Mouse (Mus musculus): ENCODE results near the gene Map3k4. TPM values are rescaled to one million over a fixed set of nuclear protein-coding genes. Genes with fewer than 3 reads are reported as not detected.

Gene Map3k4
- polyA plus RNA-seq, 1 experiment from 2014 or later: 33.8 TPM

DNA sequence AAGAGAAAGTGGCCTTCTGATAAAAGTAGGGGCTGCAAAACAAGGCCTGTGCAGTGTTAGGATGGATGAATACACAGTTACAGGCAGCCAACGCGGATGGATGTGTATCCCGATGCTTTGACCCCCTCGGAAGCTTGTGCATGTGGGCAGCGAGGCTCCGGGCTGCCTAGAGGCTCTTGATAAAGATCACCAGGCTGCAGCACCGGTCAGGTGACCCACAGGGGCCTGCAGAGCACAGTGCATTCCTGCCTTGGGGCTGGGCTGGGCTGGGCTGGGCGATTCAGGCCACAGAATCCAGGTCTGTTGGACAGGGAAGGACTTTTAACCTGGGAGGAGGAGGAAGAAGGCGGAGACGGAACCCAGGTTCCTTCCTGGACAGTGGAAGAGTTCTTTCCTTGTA lies 123.0 kb downstream of the Map3k4 start:
- ATAC-seq (ENCODE audit: low read depth): peak; percentile 79
- H3K9me3 ChIP-seq (ENCODE audit: control insufficient read depth, low read length): no peaks in the 10 kb centered on the region
- no peak overlapping the region for H3K4me2 ChIP-seq (ENCODE audit: low read depth, low read length)
- no peaks in the 10 kb centered on the region for H3K36me3 ChIP-seq (ENCODE audit: control insufficient read depth, insufficient read depth, low read length)
- no peaks in the 10 kb centered on the region for H3K27me3 ChIP-seq (ENCODE audit: control insufficient read depth, insufficient read depth, low read depth, low read length)
- no peak overlapping the region; the same call in 1 of the 2 replicates for H3K9ac ChIP-seq (ENCODE audit: low read length)
- H3K4me1 ChIP-seq (replicated peaks; ENCODE audit: control insufficient read depth, insufficient read depth, low read length): peaks cover 14% of the 10 kb centered on the region
- WGBS: 33% methylated on average over 10 of the region's 10 CpGs
- H3K4me3 ChIP-seq (ENCODE audit: low read length): no peak overlapping the region
- peak overlapping the region; percentile 47 for H3K27ac ChIP-seq (ENCODE audit: low read length)

DNA sequence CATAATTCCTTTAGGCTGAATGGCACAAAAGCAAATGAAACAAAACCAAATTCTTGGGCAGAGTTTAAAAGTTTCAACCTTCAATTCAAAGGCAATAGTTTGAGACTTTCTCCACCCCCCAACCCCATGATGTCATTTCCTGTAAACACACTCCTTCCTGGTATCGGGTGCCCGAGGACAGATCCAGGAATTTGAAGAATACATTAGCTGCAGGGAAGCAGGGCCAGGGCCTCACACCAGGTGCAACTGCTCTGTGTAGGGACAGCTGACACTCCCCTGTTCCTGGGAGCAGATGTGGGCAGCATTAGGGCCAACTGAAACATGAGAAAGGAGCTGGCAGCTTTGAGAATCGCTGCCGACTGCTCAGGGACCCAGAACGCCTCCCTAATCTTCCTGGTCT lies 123.5 kb downstream of the Map3k4 start:
- Histone ChIP-seq H3K4me1 (replicated peaks; ENCODE audit: control insufficient read depth, insufficient read depth, low read length) (peaks cover 14% of the 10 kb centered on the region), H3K27ac (ENCODE audit: low read length) (peak overlapping the region; percentile 47), H3K9me3 (ENCODE audit: control insufficient read depth, low read length) (no peaks in the 10 kb centered on the region), H3K27me3 (ENCODE audit: control insufficient read depth, insufficient read depth, low read depth, low read length) (no peaks in the 10 kb centered on the region), H3K36me3 (ENCODE audit: control insufficient read depth, insufficient read depth, low read length) (no peaks in the 10 kb centered on the region), H3K9ac (ENCODE audit: low read length) (no peak overlapping the region; the same call in 1 of the 2 replicates), H3K4me3 (ENCODE audit: low read length) (no peak overlapping the region), H3K4me2 (ENCODE audit: low read depth, low read length) (no peak overlapping the region)
- WGBS: 23% methylated on average over 5 of the region's 5 CpGs
- ATAC-seq (ENCODE audit: low read depth): peak; percentile 35; the same call in 1 of the 2 replicates

DNA sequence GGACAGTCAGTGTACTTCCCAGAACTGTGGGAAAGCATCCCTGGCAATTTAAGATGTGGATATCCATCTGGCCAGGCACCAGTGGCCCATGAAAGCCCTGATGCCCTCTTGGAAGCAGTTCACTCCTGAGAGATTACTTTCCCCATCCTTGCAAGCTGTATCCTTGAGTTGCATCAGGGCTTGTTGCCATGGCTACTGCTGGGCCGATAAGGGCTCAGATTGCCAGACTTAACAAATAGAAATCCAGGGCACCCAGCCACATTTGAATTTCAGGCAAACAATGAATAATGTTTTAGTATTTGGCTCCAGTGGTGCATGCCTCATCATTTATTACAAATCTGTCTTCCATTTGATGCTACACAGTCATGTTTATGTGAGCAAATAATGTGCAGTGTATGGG lies 130.8 kb downstream of the Map3k4 start:
- no peaks in the 10 kb centered on the region for H3K36me3 ChIP-seq (ENCODE audit: control insufficient read depth, insufficient read depth, low read length)
- H3K27me3 ChIP-seq (ENCODE audit: control insufficient read depth, insufficient read depth, low read depth, low read length): no peaks in the 10 kb centered on the region
- H3K4me1 ChIP-seq (replicated peaks; ENCODE audit: control insufficient read depth, insufficient read depth, low read length): no peaks in the 10 kb centered on the region
- no peak overlapping the region for H3K4me2 ChIP-seq (ENCODE audit: low read depth, low read length)
- no peak overlapping the region for H3K9ac ChIP-seq (ENCODE audit: low read length)
- H3K4me3 ChIP-seq (ENCODE audit: low read length): no peak overlapping the region
- H3K27ac ChIP-seq (ENCODE audit: low read length): no peak overlapping the region
- no peak for ATAC-seq (ENCODE audit: low read depth)
- WGBS: 32% methylated on average over 1 of the region's 1 CpGs
- no peaks in the 10 kb centered on the region for H3K9me3 ChIP-seq (ENCODE audit: control insufficient read depth, low read length)

DNA sequence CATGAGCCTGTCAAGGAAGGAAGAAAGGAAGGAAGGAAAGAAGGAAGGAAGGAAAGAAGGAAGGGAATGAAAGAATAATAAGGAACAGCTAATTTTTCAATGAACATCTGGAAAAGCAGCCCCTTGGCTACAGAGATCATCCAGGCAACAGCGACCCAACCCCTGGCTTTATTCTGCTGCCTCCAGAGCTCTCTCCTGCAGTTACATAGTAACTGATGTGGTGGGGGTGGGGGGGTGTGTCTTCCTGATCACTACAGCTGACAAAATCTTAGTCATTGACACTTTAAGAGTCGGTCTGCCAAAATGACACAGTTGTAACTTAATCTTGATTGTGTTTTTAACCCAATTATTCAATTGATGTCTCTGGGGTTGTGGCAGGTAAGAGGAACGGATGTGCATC lies 132.3 kb downstream of the Map3k4 start:
- ATAC-seq (ENCODE audit: low read depth): no peak
- 81% methylated on average over 3 of the region's 3 CpGs for WGBS

DNA sequence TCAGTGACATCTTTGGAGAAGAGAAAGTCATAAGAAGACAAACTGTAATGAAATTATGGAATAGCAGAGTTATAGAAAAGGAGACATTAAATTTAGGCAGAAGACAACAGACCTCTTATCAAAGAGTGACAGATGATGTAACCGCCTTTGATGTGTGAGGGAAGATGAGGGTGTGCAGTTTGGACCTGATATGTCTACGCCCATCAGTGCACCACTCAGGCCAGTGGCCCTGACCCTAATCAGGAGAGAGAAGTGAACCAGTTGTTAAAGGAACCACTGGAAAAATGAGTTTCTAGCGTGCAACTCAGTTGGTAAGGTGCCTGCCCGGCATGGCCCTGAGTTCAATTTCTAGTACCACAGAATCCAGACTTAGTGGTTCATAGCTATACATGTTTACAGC lies 132.7 kb downstream of the Map3k4 start:
- WGBS: 84% methylated on average over 4 of the region's 4 CpGs

More for the DNA sequence above, 132.3 kb downstream of the Map3k4 start:
- Histone ChIP-seq H3K9me3 (ENCODE audit: control insufficient read depth, low read length) (no peaks in the 10 kb centered on the region), H3K4me2 (ENCODE audit: low read depth, low read length) (no peak overlapping the region), H3K27ac (ENCODE audit: low read length) (no peak overlapping the region), H3K36me3 (ENCODE audit: control insufficient read depth, insufficient read depth, low read length) (no peaks in the 10 kb centered on the region), H3K4me1 (replicated peaks; ENCODE audit: control insufficient read depth, insufficient read depth, low read length) (no peaks in the 10 kb centered on the region), H3K27me3 (ENCODE audit: control insufficient read depth, insufficient read depth, low read depth, low read length) (no peaks in the 10 kb centered on the region), H3K4me3 (ENCODE audit: low read length) (no peak overlapping the region), H3K9ac (ENCODE audit: low read length) (no peak overlapping the region)

DNA sequence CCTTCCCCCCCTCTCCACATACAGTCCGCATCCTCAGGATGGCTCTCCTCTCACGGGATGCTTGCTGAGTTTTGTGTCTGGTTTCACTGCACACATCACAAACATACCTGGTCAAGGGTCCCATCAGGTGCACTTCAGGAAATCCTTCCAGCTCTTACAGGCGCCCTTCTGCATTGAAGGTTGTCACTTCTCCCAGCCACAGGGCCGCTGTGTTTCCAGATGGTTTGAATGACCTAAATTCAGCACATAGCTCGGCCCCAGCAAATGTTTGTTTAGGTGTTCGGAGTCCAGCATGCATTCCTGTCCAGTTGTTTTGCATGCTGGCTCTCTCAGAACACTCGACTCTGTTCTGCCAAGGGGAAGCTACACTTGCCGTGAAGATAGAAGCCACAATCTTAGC lies 134.3 kb downstream of the Map3k4 start:
- no peak for ATAC-seq (ENCODE audit: low read depth)
- Histone ChIP-seq H3K4me3 (ENCODE audit: low read length) (no peak overlapping the region), H3K4me2 (ENCODE audit: low read depth, low read length) (no peak overlapping the region), H3K27me3 (ENCODE audit: control insufficient read depth, insufficient read depth, low read depth, low read length) (no peaks in the 10 kb centered on the region), H3K36me3 (ENCODE audit: control insufficient read depth, insufficient read depth, low read length) (no peaks in the 10 kb centered on the region), H3K9ac (ENCODE audit: low read length) (no peak overlapping the region), H3K4me1 (replicated peaks; ENCODE audit: control insufficient read depth, insufficient read depth, low read length) (no peaks in the 10 kb centered on the region; the same call in 1 of the 2 replicates), H3K27ac (ENCODE audit: low read length) (no peak overlapping the region), H3K9me3 (ENCODE audit: control insufficient read depth, low read length) (no peaks in the 10 kb centered on the region)
- WGBS: 57% methylated on average over 8 of the region's 8 CpGs

More for the DNA sequence above, 132.7 kb downstream of the Map3k4 start:
- Histone ChIP-seq H3K4me2 (ENCODE audit: low read depth, low read length) (no peak overlapping the region), H3K4me1 (replicated peaks; ENCODE audit: control insufficient read depth, insufficient read depth, low read length) (no peaks in the 10 kb centered on the region), H3K4me3 (ENCODE audit: low read length) (no peak overlapping the region), H3K27me3 (ENCODE audit: control insufficient read depth, insufficient read depth, low read depth, low read length) (no peaks in the 10 kb centered on the region), H3K27ac (ENCODE audit: low read length) (no peak overlapping the region), H3K9me3 (ENCODE audit: control insufficient read depth, low read length) (no peaks in the 10 kb centered on the region), H3K36me3 (ENCODE audit: control insufficient read depth, insufficient read depth, low read length) (no peaks in the 10 kb centered on the region), H3K9ac (ENCODE audit: low read length) (no peak overlapping the region)
- no peak for ATAC-seq (ENCODE audit: low read depth)

DNA sequence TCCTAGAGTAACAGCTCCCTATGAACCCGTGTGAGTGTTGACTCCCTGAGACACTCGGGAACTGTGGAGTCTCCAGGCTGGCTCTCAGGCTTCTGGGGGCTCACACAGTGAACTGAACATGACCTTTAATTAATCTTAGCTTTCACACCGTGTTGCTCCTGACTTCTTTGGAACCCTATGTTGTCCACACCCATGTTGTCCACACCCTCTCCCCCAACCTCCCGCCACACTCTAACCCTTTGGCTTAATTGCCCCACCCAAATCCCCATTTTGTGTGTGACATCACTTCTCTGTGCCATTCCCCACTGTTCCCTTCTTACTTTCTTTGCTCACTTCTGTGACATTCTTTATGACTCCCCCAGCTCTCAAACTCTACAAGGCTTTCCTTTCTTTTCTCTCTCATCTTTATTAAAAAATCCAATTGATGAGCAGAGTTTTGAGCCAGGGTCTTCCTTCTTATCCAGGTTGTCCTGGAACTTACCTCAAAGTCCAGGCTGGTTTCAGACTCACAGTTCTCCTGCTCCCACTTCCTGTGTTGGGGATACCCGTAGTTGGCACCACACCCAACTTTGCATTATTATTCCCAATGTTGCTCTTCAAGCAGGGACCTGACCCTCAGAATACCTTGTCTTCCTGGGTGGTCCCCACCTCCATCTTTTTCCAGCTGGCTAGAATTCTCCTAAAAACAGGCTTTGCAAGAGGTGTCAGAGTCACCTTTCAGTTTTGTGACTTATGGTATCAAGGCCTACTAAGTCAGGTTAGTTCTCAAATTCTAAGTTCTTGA lies 135.7 kb downstream of the Map3k4 start:
- no peak overlapping the region for H3K4me3 ChIP-seq (ENCODE audit: low read length)
- H3K4me2 ChIP-seq (ENCODE audit: low read depth, low read length): no peak overlapping the region
- peaks cover 11% of the 10 kb centered on the region; the same call in 1 of the 2 replicates for H3K4me1 ChIP-seq (replicated peaks; ENCODE audit: control insufficient read depth, insufficient read depth, low read length)
- no peak overlapping the region for H3K9ac ChIP-seq (ENCODE audit: low read length)
- no peak overlapping the region for H3K27ac ChIP-seq (ENCODE audit: low read length)
- no peaks in the 10 kb centered on the region for H3K27me3 ChIP-seq (ENCODE audit: control insufficient read depth, insufficient read depth, low read depth, low read length)
- H3K36me3 ChIP-seq (ENCODE audit: control insufficient read depth, insufficient read depth, low read length): no peaks in the 10 kb centered on the region
- WGBS: 59% methylated on average over 5 of the region's 5 CpGs
- no peak for ATAC-seq (ENCODE audit: low read depth)
- H3K9me3 ChIP-seq (ENCODE audit: control insufficient read depth, low read length): no peaks in the 10 kb centered on the region

DNA sequence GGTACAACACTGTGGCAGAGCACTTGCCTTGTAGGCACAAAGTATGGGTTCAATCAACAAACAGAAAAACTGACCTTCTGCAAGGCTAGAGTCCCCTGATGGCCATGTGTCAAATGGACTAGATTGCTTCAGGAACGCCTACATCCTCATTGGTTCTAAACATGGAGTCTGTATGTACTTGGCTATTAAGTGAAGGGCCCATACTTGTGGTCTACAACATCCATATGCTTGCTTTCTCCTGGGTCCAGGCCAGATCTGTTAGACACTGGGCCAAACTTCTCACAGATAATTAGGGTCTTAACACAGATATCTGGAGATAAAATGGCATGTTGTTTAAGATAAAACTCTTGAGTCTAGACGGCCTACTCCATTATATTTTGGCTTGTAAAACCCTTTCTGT lies 138.8 kb downstream of the Map3k4 start:
- ATAC-seq (ENCODE audit: low read depth): peak; percentile 89
- 37% methylated on average over 2 of the region's 2 CpGs for WGBS
- H3K27me3 ChIP-seq (ENCODE audit: control insufficient read depth, insufficient read depth, low read depth, low read length): no peaks in the 10 kb centered on the region

DNA sequence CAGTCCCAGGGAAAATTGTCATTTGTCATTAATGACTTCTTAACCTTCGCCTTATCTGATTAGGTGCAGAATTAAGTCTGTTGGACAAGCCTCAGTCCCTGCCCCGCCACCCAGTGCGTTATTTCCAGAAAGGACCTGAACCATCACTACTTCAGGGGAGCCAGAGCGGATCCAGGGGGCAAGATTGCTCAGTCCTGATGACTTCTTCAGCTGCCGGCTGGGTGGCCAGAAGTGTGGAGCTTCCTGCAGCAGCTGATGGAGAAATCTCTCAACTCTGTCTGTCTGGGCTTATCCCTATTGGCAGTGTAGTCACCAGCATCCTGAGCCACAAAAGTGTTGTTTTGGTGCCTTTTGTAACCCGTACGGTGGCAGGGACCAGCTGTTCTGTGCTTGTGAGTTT lies 139.3 kb downstream of the Map3k4 start:
- 51% methylated on average over 7 of the region's 7 CpGs for WGBS
- peak; percentile 92 for ATAC-seq (ENCODE audit: low read depth)
- H3K27ac ChIP-seq (ENCODE audit: low read length): peak overlapping the region; percentile 42

More for the DNA sequence above, 138.8 kb downstream of the Map3k4 start:
- Histone ChIP-seq H3K36me3 (ENCODE audit: control insufficient read depth, insufficient read depth, low read length) (peaks cover 3% of the 10 kb centered on the region; the same call in 1 of the 2 replicates), H3K4me3 (ENCODE audit: low read length) (no peak overlapping the region), H3K27ac (ENCODE audit: low read length) (peak overlapping the region; percentile 42), H3K9me3 (ENCODE audit: control insufficient read depth, low read length) (peaks cover 6% of the 10 kb centered on the region), H3K4me2 (ENCODE audit: low read depth, low read length) (no peak overlapping the region), H3K4me1 (replicated peaks; ENCODE audit: control insufficient read depth, insufficient read depth, low read length) (peaks cover 16% of the 10 kb centered on the region), H3K9ac (ENCODE audit: low read length) (no peak overlapping the region)

More for the DNA sequence above, 139.3 kb downstream of the Map3k4 start:
- Histone ChIP-seq H3K27me3 (ENCODE audit: control insufficient read depth, insufficient read depth, low read depth, low read length) (no peaks in the 10 kb centered on the region), H3K4me3 (ENCODE audit: low read length) (no peak overlapping the region), H3K9me3 (ENCODE audit: control insufficient read depth, low read length) (peaks cover 6% of the 10 kb centered on the region), H3K4me1 (replicated peaks; ENCODE audit: control insufficient read depth, insufficient read depth, low read length) (peaks cover 16% of the 10 kb centered on the region), H3K9ac (ENCODE audit: low read length) (no peak overlapping the region), H3K4me2 (ENCODE audit: low read depth, low read length) (no peak overlapping the region), H3K36me3 (ENCODE audit: control insufficient read depth, insufficient read depth, low read length) (peaks cover 3% of the 10 kb centered on the region; the same call in 1 of the 2 replicates)

All from lung, embryonic 16.5 days (tissue).